Mouse (Mus musculus) intestine, embryonic 15.5 days (tissue): ENCODE results near the gene Taf3. TPM values are rescaled to one million over a fixed set of nuclear protein-coding genes. Genes with fewer than 3 reads are reported as not detected.

Source experiments
- polyA plus RNA-seq: library from polyadenylated mRNA; unstranded; fragments of >200 nt; fragmentation: Nextera tagmentation; extraction: Ambion mirVana; gene quantifications from 2 replicates; pipeline ENCODE4 v1.2.1, GENCODE M21; 2015

Gene Taf3
- polyA plus RNA-seq, 1 experiment from 2014 or later = 11.1 TPM

Other genes with a start within 250 kb of the Taf3 start
- not detected in 2 replicates for gene 4930412O13Rik, start 167.3 kb downstream of the Taf3 start, polyA plus RNA-seq
- gene 9230102O04Rik, start 159.1 kb downstream of the Taf3 start, polyA plus RNA-seq = not detected in 2 replicates
- 2.3 and 2.6 TPM in 2 replicates for gene Gata3, start 158.6 kb downstream of the Taf3 start, polyA plus RNA-seq
- gene Atp5c1, start 31.9 kb upstream of the Taf3 start, polyA plus RNA-seq = 836 and 873 TPM in 2 replicates
- 22.4 and 26.4 TPM in 2 replicates for gene Kin, start 32.0 kb upstream of the Taf3 start, polyA plus RNA-seq
- 4.4 and 5.8 TPM in 2 replicates for gene Itih2, start 82.8 kb upstream of the Taf3 start, polyA plus RNA-seq
- 12.1 and 12.2 TPM in 2 replicates for gene Itih5, start 105.0 kb upstream of the Taf3 start, polyA plus RNA-seq